Mouse (Mus musculus) olfactory bulb, adult 2 months (tissue): ENCODE results near the gene Btbd35f23. TPM values are rescaled to one million over a fixed set of nuclear protein-coding genes. Genes with fewer than 3 reads are reported as not detected.
"Not testable (repeated sequence)": the region's sequence is repeated elsewhere in the genome, so short reads cannot be mapped to it uniquely, and the experiment has no call there.

Experiments
- H3K27ac ChIP-seq: fragments of 200-500 bp; 2 replicates; pipeline ENCODE4 v1.5.1; 2012; ENCODE audit warnings: low read depth, low read length; ENCODE audit not compliant: insufficient read depth
- H3K4me1 ChIP-seq: fragments of 200-500 bp; 2 replicates; pipeline ENCODE4 v1.6.1; 2012; ENCODE audit warnings: low read length; ENCODE audit not compliant: control insufficient read depth, insufficient read depth
- H3K4me3 ChIP-seq: fragments of 200-500 bp; 2 replicates; pipeline ENCODE4 v1.5.1; 2012; ENCODE audit warnings: mild to moderate bottlenecking, low read depth, low read length, moderate library complexity; ENCODE audit not compliant: insufficient read depth
- WGBS: fragments of 180-500 bp; shearing (Covaris S2); methylation state at CpG from one replicate; pipeline ENCODE4 v1.1.7; 2018; 5-methylcytosine and 5-hydroxymethylcytosine counted together
- polyA plus RNA-seq: library from polyadenylated mRNA; stranded (reverse); fragments of >200 nt; gene quantifications from 2 replicates; pipeline ENCODE4 v1.2.4, GENCODE M21; 2012; ENCODE audit warnings: low replicate concordance; ENCODE audit not compliant: missing spikeins, insufficient read depth, insufficient read length

Btbd35f23 gene
- not detected in 2 replicates for polyA plus RNA-seq

GRCm38 (mm10) chrX:3076575-3076974, at the start of gene Btbd35f23:
Gene Btbd35f23, plus strand, starts transcription at chrX:3076875.
- 82% methylated on average over 1 of the region's 2 CpGs for WGBS

More at GRCm38 (mm10) chrX:3076575-3076974, at the start of gene Btbd35f23:
- H3K27ac ChIP-seq, H3K4me3 ChIP-seq, H3K4me1 ChIP-seq: not testable (repeated sequence)

Other genes with a start within 250 kb of the Btbd35f23 start
- gene Btbd35f24, start 119.0 kb downstream of the Btbd35f23 start, polyA plus RNA-seq = not detected in 2 replicates